Mouse (Mus musculus) intestine, postnatal 0 days (tissue): ENCODE measurements around the gene Larp1. TPM values are rescaled to one million over a fixed set of nuclear protein-coding genes. Genes with fewer than 3 reads are reported as not detected.
A peak's percentile ranks its signal among the peaks of the same experiment; 100 is the strongest.

ENCODE experiments used
- ATAC-seq: fragments of 200-750 bp; cut with Nextera tagmentation; 2 replicates; pipeline ENCODE4 v1.8.0; 2017; ENCODE audit warnings: mild to moderate bottlenecking, moderate TSS enrichment, moderate library complexity
- H3K27ac ChIP-seq: fragments of 300-500 bp; sonication (generic); 2 replicates; pipeline ENCODE4 v1.5.1; 2014; ENCODE audit warnings: mild to moderate bottlenecking, low read depth, low read length, moderate library complexity
- H3K27me3 ChIP-seq: fragments of 300-500 bp; sonication (generic); replicated peaks from 2 replicates; pipeline ENCODE4 v1.6.1; 2014; ENCODE audit warnings: low read length, mixed read lengths; ENCODE audit not compliant: control insufficient read depth, insufficient read depth
- H3K36me3 ChIP-seq: fragments of 300-500 bp; sonication (generic); 2 replicates; pipeline ENCODE4 v1.6.1; 2014; ENCODE audit warnings: mild to moderate bottlenecking, moderate library complexity; ENCODE audit not compliant: control insufficient read depth, insufficient read depth
- H3K4me1 ChIP-seq: fragments of 300-500 bp; sonication (generic); replicated peaks from 2 replicates; pipeline ENCODE4 v1.6.1; 2014; ENCODE audit warnings: antibody characterized with exemption, low read length, mixed read lengths; ENCODE audit not compliant: control insufficient read depth, insufficient read depth
- H3K4me2 ChIP-seq: fragments of 300-500 bp; sonication (generic); replicated peaks from 2 replicates; pipeline ENCODE4 v1.6.1; 2014; ENCODE audit warnings: low read depth, mild to moderate bottlenecking, moderate library complexity
- H3K4me3 ChIP-seq: fragments of 300-500 bp; sonication (generic); 2 replicates; pipeline ENCODE4 v1.5.1; 2014; ENCODE audit warnings: low read depth, low read length
- H3K9ac ChIP-seq: fragments of 300-500 bp; sonication (generic); 2 replicates; pipeline ENCODE4 v1.6.1; 2014; ENCODE audit warnings: mild to moderate bottlenecking, low read depth, low read length
- H3K9me3 ChIP-seq: fragments of 300-500 bp; sonication (generic); 2 replicates; pipeline ENCODE4 v1.6.1; 2016; ENCODE audit warnings: mixed run types; ENCODE audit not compliant: control insufficient read depth
- CTCF ChIP-seq: sonication (generic); IDR thresholded peaks from 2 replicates; pipeline ENCODE4 v1.5.1; 2016; ENCODE audit warnings: low read depth, mild to moderate bottlenecking, control low read depth, antibody characterized with exemption, moderate library complexity
- WGBS: fragments of 180-500 bp; shearing (Covaris S2); extraction: QIAGEN DNeasy Blood & Tissue Kit; methylation state at CpG from one replicate; pipeline ENCODE4 v1.1.7; 2014; 5-methylcytosine and 5-hydroxymethylcytosine counted together
- polyA plus RNA-seq: library from polyadenylated mRNA; unstranded; fragments of >200 nt; fragmentation: Nextera tagmentation; extraction: Ambion mirVana; gene quantifications from 2 replicates; pipeline ENCODE4 v1.2.1, GENCODE M21; 2015

Gene Larp1
- polyA plus RNA-seq, 1 experiment from 2014 or later, result 9.6 TPM

DNA sequence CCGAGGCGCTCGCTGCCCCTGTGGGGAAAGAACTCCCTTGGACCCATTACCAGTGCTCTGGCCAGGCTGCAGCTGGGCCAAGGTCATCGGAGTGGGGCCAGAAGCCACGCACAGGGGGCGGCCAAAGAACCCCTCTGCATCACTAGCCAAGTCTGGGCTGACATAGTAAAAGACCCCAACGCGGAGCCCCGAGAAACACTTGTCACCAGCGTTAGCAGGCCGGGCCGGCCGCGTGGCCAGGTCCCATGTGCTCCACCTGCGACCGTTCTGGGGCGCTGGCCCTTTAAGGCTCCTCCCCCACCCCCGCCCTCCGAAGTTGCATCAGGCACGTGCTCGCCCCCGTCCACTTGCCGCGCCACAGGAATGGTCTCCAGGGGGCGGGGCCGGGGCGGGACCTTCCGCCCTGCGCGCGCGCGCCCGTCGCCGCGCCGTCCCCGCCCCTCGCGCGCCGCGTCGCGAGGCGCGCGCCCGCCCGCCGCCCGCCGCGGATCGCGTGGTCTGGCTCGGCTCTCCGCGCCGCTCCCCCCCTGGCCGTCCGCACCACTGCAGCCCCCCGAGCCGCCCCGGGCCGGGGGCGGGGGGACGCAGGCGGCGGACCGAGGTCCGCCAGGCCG is 320 bp upstream of the Larp1 start:
- WGBS, result under 1% methylated on average over 63 of the region's 74 CpGs
- peak; percentile 87 for ATAC-seq

DNA sequence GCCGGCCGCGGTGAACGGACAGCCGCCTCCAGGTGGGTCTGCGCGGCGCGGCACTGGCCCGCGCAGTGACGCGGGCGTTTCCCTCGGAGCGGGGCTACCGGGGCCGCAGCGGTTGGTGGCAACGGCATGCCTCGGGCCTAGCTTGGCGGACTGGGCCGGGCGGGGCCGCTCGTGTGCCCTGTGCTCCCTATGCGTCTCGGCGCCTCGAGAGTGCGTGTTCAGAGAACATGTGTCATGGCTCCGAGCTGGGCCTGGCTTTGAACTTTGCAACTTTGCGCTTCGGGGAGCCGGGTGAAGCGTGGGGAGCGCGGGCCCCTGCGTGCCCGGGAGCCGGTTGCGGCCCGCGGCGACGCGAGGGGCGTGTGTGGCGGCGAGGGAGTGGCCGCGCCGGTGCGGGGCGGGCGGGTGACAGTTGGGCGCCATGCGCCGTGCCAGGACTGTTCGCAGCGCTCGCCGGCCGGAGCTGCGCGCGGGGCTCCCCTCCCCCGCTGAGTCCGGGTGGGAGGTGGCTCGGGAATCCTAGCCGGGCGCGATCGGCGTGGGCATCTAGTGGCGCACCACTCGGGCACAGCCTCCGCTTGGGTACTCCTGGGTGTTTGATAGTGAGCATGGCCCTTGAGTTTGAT is 765 bp downstream of the Larp1 start:
- peak overlapping the region; percentile 92 for H3K27ac ChIP-seq
- H3K4me1 ChIP-seq, result peaks cover 4% of the 10 kb centered on the region; the same call in 1 of the 2 replicates
- peak overlapping the region; percentile 95 for H3K9ac ChIP-seq
- H3K27me3 ChIP-seq, result no peaks in the 10 kb centered on the region
- WGBS, result under 1% methylated on average over 75 of the region's 78 CpGs
- ATAC-seq, result peak; percentile 55
- peak overlapping the region; percentile 92 for H3K4me3 ChIP-seq
- no peaks in the 10 kb centered on the region for H3K36me3 ChIP-seq
- H3K4me2 ChIP-seq, result peak overlapping the region; percentile 87
- no peak for TF ChIP-seq CTCF
- H3K9me3 ChIP-seq, result no peaks in the 10 kb centered on the region

More for the DNA sequence above, 320 bp upstream of the Larp1 start:
- TF ChIP-seq CTCF, result 0 out of 2 replicates have a peak, but pooled peaks have one; percentile 10
- Histone ChIP-seq H3K27me3 (no peaks in the 10 kb centered on the region), H3K4me3 (peak overlapping the region; percentile 92), H3K27ac (peak overlapping the region; percentile 92), H3K4me2 (peak overlapping the region; percentile 87), H3K36me3 (no peaks in the 10 kb centered on the region), H3K9me3 (no peaks in the 10 kb centered on the region), H3K4me1 (peaks cover 4% of the 10 kb centered on the region; the same call in 1 of the 2 replicates), H3K9ac (peak overlapping the region; percentile 95)

GRCm38 (mm10) chr11:58010226-58010781 is 1.4 kb downstream of the Larp1 start:
- Histone ChIP-seq H3K4me2 (peak overlapping the region; percentile 87), H3K9ac (peak overlapping the region; percentile 95; the same call in 1 of the 2 replicates), H3K4me1 (peaks cover 4% of the 10 kb centered on the region; the same call in 1 of the 2 replicates), H3K27ac (peak overlapping the region; percentile 92), H3K4me3 (peak overlapping the region; percentile 92), H3K36me3 (no peaks in the 10 kb centered on the region), H3K9me3 (no peaks in the 10 kb centered on the region), H3K27me3 (no peaks in the 10 kb centered on the region)
- ATAC-seq, result 0 out of 2 replicates have a peak, but pooled peaks have one; percentile 17
- WGBS, result 2% methylated on average over 16 of the region's 16 CpGs
- no peak for TF ChIP-seq CTCF

GRCm38 (mm10) chr11:58010930-58011329 is 2.1 kb downstream of the Larp1 start:
- 13% methylated on average over 1 of the region's 1 CpGs for WGBS
- ATAC-seq, result no peak
- H3K4me1 ChIP-seq, result peaks cover 4% of the 10 kb centered on the region; the same call in 1 of the 2 replicates
- H3K36me3 ChIP-seq, result no peaks in the 10 kb centered on the region
- peak overlapping the region; percentile 87 for H3K4me2 ChIP-seq
- H3K9me3 ChIP-seq, result no peaks in the 10 kb centered on the region
- H3K27me3 ChIP-seq, result no peaks in the 10 kb centered on the region
- no peak for TF ChIP-seq CTCF
- no peak overlapping the region for H3K9ac ChIP-seq
- no peak overlapping the region for H3K27ac ChIP-seq
- H3K4me3 ChIP-seq, result peak overlapping the region; percentile 92

GRCm38 (mm10) chr11:58011813-58012212 is 2.9 kb downstream of the Larp1 start:
- no peak for TF ChIP-seq CTCF
- Histone ChIP-seq H3K27ac (no peak overlapping the region), H3K27me3 (no peaks in the 10 kb centered on the region), H3K4me1 (peaks cover 12% of the 10 kb centered on the region), H3K4me2 (peak overlapping the region; percentile 87; the same call in 1 of the 2 replicates), H3K9ac (no peak overlapping the region), H3K9me3 (no peaks in the 10 kb centered on the region), H3K36me3 (no peaks in the 10 kb centered on the region), H3K4me3 (no peak overlapping the region)
- ATAC-seq, result no peak
- WGBS, result 45% methylated on average over 4 of the region's 4 CpGs

DNA sequence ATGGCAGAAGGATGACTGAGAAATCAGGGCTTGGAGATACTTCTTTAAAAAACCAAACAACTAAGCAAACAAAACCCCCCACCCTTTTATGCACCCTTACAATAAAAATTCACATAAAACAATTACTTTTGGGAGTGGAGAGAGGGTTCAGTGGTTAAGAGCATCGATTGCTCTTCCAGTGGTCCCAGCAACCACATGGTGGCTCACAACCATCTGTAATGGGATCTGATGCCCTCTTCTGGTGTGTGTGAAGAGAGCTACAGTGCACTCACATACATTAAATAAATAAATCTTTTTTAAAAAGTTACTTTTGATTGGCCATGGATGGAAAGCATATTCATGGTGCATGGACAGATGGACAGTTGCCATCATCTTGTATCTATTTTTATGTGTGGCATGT is 3.8 kb downstream of the Larp1 start:
- Histone ChIP-seq H3K36me3 (no peaks in the 10 kb centered on the region), H3K9ac (no peak overlapping the region), H3K27me3 (no peaks in the 10 kb centered on the region), H3K4me2 (no peak overlapping the region), H3K4me1 (peaks cover 18% of the 10 kb centered on the region), H3K9me3 (no peaks in the 10 kb centered on the region), H3K4me3 (no peak overlapping the region), H3K27ac (no peak overlapping the region)
- TF ChIP-seq CTCF, result peak; percentile 32; the same call in 1 of the 2 replicates
- no peak for ATAC-seq
- 54% methylated on average over 1 of the region's 1 CpGs for WGBS
